Mouse (Mus musculus) adrenal gland, adult 10 weeks (tissue): Measurements from ENCODE around the gene Dnajc24. TPM values are rescaled to one million over a fixed set of nuclear protein-coding genes. Genes with fewer than 3 reads are reported as not detected.

ENCODE experiments used
- polyA plus RNA-seq: library from polyadenylated mRNA; stranded (reverse); fragments of 350-450 nt; fragmentation: Illumina TruSeq; extraction: RNeasy Lipid Tissue Mini Kit (QIAGEN cat#74804); gene quantifications from one replicate; pipeline ENCODE4 v1.2.3, GENCODE M21; 2014; ENCODE audit warnings: low read depth, low replicate concordance

Dnajc24 gene
- 45.3 TPM for polyA plus RNA-seq

DNA sequence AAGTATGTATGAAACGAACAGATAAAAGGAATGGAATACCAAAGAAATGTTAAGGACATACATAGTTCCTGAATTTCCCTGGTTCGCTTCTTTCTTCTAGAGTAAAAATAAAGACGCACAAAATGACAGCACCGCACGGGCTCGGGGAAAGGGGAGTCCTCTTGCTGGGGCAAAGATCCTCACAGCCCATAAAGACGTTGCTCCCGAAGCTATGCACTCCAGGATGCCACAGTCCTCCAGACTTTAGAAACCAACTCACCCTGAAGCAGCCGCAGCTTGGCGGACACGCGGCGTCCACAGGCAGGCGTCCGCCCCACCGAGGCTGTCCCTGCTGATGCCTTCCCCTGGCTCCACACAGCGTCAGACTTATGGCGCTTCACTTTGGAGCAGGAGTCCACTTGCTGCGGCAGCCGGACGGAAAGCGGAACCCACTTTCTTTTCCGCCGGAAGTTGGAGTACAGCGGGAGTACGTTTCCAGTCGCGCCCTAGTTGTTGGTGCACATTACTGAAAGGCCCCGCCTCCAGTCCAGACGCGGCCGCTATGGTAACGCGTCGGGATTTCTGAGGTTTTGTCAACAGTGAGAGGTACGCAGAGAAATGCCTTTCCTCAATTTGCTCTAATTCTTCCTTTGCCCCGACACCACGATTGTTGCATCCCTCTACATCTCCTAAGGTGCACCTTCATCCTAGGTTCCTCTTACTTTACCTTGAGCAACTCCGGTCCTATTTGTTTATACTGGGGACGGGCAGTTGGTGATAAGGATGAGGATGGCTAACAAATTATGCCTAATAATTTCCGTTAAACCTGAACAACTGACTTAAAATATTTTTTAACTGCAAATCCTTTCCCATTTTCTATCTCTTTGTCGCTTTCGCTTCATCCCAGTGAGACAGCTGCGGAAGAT lies at the start of gene Dnajc24:
TSS of gene Dnajc24 (minus strand) at position 715 of the 905 bp plus-strand sequence.

Other genes starting within 250 kb of the Dnajc24 start
- 37.6 TPM for gene Elp4, start 99.0 kb downstream of the Dnajc24 start, polyA plus RNA-seq
- 176 TPM for gene Immp1l, start 98.9 kb downstream of the Dnajc24 start, polyA plus RNA-seq